Mouse (Mus musculus): ENCODE data around the gene Ubtd1.

DNA sequence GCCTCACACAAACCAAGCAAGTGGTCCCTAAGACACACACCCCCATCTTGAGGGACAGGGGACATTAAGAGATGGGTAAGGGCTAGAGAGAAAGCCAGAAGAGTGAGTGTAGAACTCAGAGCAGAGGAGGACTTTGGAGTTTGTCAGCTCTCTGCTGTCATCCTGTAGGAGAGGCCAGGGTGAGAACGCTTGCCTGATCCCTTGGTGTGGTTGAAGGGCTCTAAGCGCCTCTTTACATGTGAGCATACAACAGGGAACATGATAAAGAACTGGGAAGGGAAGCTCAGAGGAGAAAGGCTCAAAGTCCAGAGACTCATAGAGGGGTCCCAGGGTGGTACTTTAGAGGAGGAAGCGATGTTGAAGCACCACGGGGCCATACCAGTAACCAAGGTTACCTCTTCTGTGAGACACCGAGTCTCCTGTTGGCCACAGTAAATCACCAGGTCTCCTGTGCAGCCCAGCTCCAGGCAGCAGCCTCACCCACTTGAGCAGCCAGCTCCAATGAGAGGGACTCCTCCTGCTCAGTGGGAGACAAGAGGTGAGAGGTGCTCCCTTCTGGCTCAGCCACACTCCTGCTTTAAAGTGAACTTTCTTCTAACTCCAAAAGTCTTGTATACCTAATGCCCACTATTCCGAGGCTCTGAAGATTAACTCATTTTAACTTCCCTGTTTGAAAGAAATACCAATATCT is 75.3 kb downstream of the Ubtd1 start:
- TF ChIP-seq POLR2A (IDR thresholded peaks at IDR 0.05; ENCODE audit: extremely low read depth, insufficient read depth, low read length) (no peak), CTCF (IDR thresholded peaks at IDR 0.05; ENCODE audit: extremely low read depth, insufficient read depth, low read length) (no peak)

All from cortical plate, adult 2 months (tissue).